Mouse (Mus musculus) heart, adult 2 months (tissue): ENCODE results near the gene Otop2.

Experiments
- CTCF ChIP-seq: fragments of 200-600 bp; IDR thresholded peaks from 2 replicates; pipeline ENCODE4 v1.8.1; 2022; ENCODE audit warnings: antibody characterized with exemption, mild to moderate bottlenecking, moderate library complexity
- POLR2A ChIP-seq: fragments of 200-500 bp; IDR thresholded peaks from 2 replicates; pipeline ENCODE4 v1.6.1; 2011; ENCODE audit warnings: mild to moderate bottlenecking, low read depth, low read length, control low read depth; ENCODE audit not compliant: insufficient read depth

- TF ChIP-seq POLR2A (no peak), CTCF (no peak)
These were observed 11.5 kb downstream of the Otop2 start for GRCm38 (mm10) chr11:115318245-115319027.
